Mouse (Mus musculus): ENCODE data around the gene Fbxo11.

DNA sequence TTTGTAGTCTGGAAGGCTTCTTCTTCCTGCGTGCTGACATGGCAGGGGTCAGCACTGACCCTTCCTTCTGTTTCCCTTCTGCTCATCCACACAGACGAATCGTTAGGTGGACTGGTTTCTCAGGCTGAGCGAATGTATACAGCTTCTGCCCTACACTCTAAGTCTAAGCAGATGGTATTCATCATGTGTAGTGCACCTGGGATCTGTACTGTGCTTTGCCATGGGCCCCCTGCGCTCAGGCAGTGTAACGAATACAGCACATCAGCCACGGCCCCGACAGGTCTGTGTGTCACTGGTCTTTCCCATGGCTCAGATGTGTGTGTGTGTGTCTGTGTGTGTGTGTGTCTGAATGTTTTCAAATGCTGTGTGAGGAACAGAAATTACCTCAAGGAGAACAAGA lies 58.1 kb downstream of the Fbxo11 start:
- TF ChIP-seq CTCF (IDR thresholded peaks at IDR 0.05; ENCODE audit: low read depth), result no peak
- TF ChIP-seq EP300 (IDR thresholded peaks at IDR 0.05; ENCODE audit: low read depth), result no peak
